Mouse (Mus musculus): Measurements from ENCODE around the gene Cacnb2.

The Cacnb2 gene

GRCm38 (mm10) chr2:14873701-14874181, 270.9 kb downstream of the Cacnb2 start:
- DNase-seq: no peak

DNA sequence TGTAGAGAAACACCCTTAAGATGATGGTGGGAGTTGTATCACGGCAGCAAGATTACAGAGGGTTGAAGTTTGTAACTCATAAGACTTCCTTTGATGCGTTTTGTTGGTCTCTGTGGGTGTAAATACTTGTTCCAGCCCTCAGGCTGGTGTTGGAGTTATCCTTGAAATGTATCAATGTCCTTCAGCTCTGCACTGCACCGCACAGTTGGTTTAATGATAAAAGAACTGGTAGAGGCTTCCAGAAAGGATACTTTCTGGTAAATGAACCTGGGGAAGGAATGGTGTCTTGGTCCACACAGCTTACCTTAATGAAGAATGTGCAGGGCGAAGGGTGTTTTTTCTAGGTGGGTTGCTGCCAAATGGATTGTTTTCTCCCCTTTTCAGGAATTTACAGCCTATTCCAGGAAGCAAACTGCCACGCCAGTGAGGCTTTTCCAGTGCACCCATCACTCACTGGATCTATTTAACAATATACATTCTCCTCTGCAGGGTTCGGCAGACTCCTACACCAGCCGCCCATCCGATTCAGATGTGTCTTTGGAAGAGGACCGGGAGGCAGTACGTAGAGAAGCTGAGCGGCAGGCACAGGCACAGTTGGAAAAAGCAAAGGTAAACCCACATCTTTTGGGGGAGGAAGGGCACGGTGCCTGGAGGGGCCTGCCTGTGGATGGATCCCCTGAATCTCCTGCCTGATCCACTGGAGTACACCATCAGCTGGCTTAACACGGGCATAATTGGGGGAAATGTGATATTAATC, 271.6 kb downstream of the Cacnb2 start:
- no peak for DNase-seq

- no peak for DNase-seq
Observed at GRCm38 (mm10) chr2:14875121-14875520, 272.2 kb downstream of the Cacnb2 start.

- DNase-seq: no peak
Observed at GRCm38 (mm10) chr2:14875616-14876015, 272.7 kb downstream of the Cacnb2 start.

GRCm38 (mm10) chr2:14878953-14879352, 276.1 kb downstream of the Cacnb2 start:
- no peak for DNase-seq

- no peak for DNase-seq
Observed at GRCm38 (mm10) chr2:14883460-14883859, 280.6 kb downstream of the Cacnb2 start.

GRCm38 (mm10) chr2:14888406-14889195, 285.7 kb downstream of the Cacnb2 start:
- no peak for DNase-seq

DNA sequence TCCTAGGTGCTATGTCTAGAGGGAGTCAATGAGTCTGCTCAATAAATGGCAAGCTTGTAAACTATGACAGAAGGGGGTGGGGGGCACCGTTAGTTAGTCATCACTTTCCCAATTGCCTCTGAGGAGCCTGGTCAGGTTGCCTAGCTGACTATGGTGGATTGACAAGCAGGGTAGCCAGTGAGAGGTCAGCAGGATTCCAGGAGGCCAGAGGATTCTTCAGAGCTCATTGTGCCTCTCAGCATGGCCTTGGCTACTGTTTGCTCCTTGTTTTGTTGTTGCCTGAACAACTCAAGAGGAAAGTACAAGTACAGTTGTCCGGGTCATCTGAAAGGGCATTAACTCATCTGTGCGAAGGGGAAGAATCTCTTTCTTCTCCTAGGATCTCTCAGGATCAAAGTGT, 300.9 kb downstream of the Cacnb2 start:
- DNase-seq: no peak

GRCm38 (mm10) chr2:14904865-14905264, 302.0 kb downstream of the Cacnb2 start:
- no peak for DNase-seq

DNA sequence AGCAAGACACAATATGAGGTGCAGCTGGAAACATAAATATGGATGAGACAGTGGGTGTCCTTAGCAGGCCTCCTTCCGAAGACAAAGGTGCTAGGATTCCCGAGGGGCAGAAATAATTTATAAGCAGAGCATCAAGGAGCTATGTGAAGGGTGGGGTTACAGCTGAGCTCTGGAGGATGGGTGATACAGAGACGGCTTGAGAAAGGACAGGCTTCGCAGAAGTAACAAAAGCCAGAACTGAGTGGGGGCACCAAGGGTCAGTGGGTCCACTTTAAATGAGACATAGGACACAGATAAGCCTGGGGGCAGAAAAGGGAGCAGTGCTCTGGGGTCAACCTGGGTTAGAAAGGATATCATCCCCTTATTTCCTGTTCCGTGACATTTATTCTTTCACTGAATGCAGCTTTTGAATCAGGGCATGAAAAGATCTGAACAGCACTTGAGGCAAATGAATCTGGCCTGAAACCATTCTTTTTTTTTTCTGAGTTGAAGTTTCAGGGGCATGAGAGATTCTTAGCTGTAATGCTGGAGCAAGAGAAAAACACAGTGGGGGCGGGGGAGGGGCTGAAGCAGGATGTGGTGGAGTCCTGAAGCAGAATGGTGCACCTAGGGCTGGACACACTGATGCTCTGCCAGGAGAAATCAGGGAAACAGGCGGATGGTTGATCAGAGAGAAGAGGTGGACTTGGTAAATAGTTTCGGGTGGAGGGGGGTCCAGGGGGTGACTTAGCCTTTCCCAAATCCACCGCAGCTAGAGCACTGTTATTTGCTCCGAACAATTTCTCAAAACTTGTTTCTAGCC, 304.4 kb downstream of the Cacnb2 start:
- no peak for DNase-seq

GRCm38 (mm10) chr2:14917585-14918247, 314.8 kb downstream of the Cacnb2 start:
- no peak for DNase-seq

GRCm38 (mm10) chr2:14929866-14930265, 327.0 kb downstream of the Cacnb2 start:
- DNase-seq: no peak

GRCm38 (mm10) chr2:14931968-14932367, 329.1 kb downstream of the Cacnb2 start:
- no peak for DNase-seq

DNA sequence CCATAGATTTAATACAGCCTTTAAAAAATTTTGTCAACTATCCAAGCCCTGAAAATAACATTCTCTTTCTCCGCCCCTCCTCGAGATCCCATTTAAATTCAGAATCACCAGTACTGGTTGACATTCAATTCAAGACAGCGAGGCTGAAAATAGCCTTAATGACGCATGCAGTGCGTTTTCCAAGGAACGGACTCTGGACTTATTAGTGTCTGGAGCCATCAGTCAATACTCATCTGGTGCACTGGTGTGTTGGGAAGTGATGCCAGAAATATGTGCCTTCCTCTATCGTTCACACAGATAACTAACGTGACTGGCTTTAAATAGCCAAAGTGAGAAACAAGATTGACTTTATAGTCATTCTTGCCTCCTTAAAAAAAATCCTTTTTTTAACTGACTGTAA, 333.6 kb downstream of the Cacnb2 start:
- no peak for DNase-seq

GRCm38 (mm10) chr2:14942261-14942660, 339.4 kb downstream of the Cacnb2 start:
- DNase-seq: no peak

DNA sequence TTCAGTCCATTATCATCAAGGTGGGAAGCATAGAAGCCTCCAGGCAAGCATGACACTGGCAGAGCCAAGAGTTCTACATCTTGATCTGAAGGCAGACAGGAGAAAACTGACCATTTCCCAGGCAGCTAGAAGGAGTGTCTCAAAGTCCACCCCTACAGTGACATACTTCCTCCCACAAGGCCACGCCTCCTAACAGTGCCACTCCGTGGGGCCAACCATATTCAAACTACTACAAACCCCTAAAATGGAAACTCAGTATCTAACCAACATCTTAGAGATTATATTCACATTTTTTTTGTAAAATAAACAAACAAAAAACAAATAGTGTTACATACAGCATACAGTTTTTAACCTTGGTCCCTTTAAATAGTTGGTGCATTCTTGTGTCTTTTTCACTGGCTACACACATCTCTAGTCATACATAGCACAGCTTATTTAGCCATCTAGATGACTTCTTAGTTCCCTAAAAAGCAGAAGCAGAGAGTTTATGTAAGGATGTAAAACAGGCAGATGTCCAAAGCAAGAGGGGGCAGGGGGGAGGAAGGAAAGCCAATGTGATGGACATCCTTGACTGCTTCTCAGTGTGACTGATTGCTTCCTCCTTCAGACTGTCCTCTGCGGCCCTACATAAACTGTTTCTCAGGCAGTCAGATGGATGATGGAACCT, 340.9 kb downstream of the Cacnb2 start:
- DNase-seq: no peak

DNA sequence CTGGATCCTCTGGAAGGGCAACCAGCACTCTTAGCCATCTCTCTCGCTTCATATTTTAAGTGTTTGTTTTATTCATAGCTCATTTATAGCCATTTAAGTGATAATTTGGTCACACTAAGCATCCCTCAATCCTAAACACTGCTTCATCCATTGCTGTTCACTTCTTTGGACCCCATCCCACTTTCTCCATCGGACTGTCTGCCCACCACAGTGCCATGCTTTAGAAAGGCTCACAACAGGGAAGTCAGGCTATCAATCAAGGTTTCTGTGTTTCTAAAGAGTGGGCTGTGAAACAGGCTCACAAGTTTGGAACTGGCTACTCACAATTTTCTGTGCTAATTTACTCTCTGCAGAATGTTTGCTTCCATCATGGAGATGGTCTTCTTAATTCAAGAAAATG, 350.2 kb downstream of the Cacnb2 start:
- no peak for DNase-seq

- DNase-seq: no peak
Observed at GRCm38 (mm10) chr2:14960963-14961488, 358.1 kb downstream of the Cacnb2 start.

- DNase-seq: no peak
Observed at GRCm38 (mm10) chr2:14961493-14961892, 358.6 kb downstream of the Cacnb2 start.

GRCm38 (mm10) chr2:14984029-14984428, 381.1 kb downstream of the Cacnb2 start:
- no peak for DNase-seq

GRCm38 (mm10) chr2:14988451-14988850, 385.6 kb downstream of the Cacnb2 start:
- DNase-seq: no peak

GRCm38 (mm10) chr2:14989350-14989749, 386.5 kb downstream of the Cacnb2 start:
- DNase-seq: no peak

Data from cerebellum, adult 8-10 months (tissue).